ENCODE assay signal across 8 mouse cellular contexts in genomic region chr15:80134450-80134847, GRCm38 (mm10). TPM values are rescaled to one million over a fixed set of nuclear protein-coding genes. Genes with fewer than 3 reads are reported as not detected.
DNase-seq lines count a peak whose midpoint lies in the region; ATAC-seq and TF ChIP-seq lines count a peak whose summit lies in the region.

No protein-coding gene starts in this region.

- H3K4me1 ChIP-seq in kidney, postnatal 0 days (replicated peaks; ENCODE audit: insufficient read depth, low read length): peaks cover 13% of the 10 kb centered on the region
- peaks cover 18% of the 10 kb centered on the region for H3K4me1 ChIP-seq in neural tube, embryonic 12.5 days

- peak overlapping the region; percentile 85 for H3K9ac ChIP-seq in kidney, postnatal 0 days (ENCODE audit: low read depth, low read length)
- peak overlapping the region; percentile 88 for H3K9ac ChIP-seq in neural tube, embryonic 12.5 days

- peak overlapping the region; percentile 66 for H3K4me2 ChIP-seq in kidney, postnatal 0 days (ENCODE audit: low read length)
- H3K4me2 ChIP-seq in neural tube, embryonic 12.5 days (replicated peaks): peak overlapping the region; percentile 93

- no peaks in the 10 kb centered on the region for H3K36me3 ChIP-seq in kidney, postnatal 0 days (ENCODE audit: insufficient read depth, low read length)
- peaks cover 4% of the 10 kb centered on the region for H3K36me3 ChIP-seq in neural tube, embryonic 12.5 days

- no peaks in the 10 kb centered on the region for H3K27me3 ChIP-seq in kidney, postnatal 0 days (ENCODE audit: insufficient read depth, low read length)
- H3K27me3 ChIP-seq in neural tube, embryonic 12.5 days (replicated peaks): no peaks in the 10 kb centered on the region

- no peak for TF ChIP-seq CTCF in kidney, postnatal 0 days (IDR thresholded peaks at IDR 0.05; ENCODE audit: low read depth)

- DNase-seq in ovary, adult 18-20 months (ENCODE audit: low spot score): peak; percentile 62
- no peak for DNase-seq in ovary, postnatal 10 days (ENCODE audit: low spot score)
- DNase-seq in heart, adult 9 months (ENCODE audit: low spot score in 2 of 2): peak; percentile 31 to 32
- no peak for DNase-seq in kidney, postnatal 0 days (ENCODE audit: low spot score)
- no peak for DNase-seq in spleen, postnatal 14 days (ENCODE audit: low spot score in 2 of 2)
- no peak for DNase-seq in retina, postnatal 1 day
- DNase-seq in urinary bladder, postnatal 14 days (ENCODE audit: low spot score): no peak

- WGBS in kidney, postnatal 0 days: 50% methylated on average over 9 of the region's 9 CpGs
- WGBS in neural tube, embryonic 12.5 days: 59% methylated on average over 9 of the region's 9 CpGs

- peak overlapping the region; percentile 78 for H3K4me3 ChIP-seq in kidney, postnatal 0 days (replicated peaks; ENCODE audit: low read depth, low read length)
- peak overlapping the region; percentile 66; the same call in 1 of the 2 replicates for H3K4me3 ChIP-seq in neural tube, embryonic 12.5 days

- peak overlapping the region; percentile 98 for H3K27ac ChIP-seq in kidney, postnatal 0 days
- no peak overlapping the region for H3K27ac ChIP-seq in neural tube, embryonic 12.5 days

- ATAC-seq in kidney, postnatal 0 days (replicated peaks; ENCODE audit: low FRiP score, low read depth): no peak
- no peak for ATAC-seq in neural tube, embryonic 12.5 days (ENCODE audit: low FRiP score, low read depth)

- H3K9me3 ChIP-seq in kidney, postnatal 0 days (replicated peaks; ENCODE audit: low read length): no peaks in the 10 kb centered on the region
- H3K9me3 ChIP-seq in neural tube, embryonic 12.5 days: no peaks in the 10 kb centered on the region

RNA-seq across cellular contexts. Expression of gene Tab1, which starts 1.5 kb away (rescaled TPM):
- 27.7 and 31.8 TPM in 2 replicates for polyA plus RNA-seq in kidney, postnatal 0 days (2015; fragmentation: Nextera tagmentation; extraction: Ambion mirVana)
- polyA plus RNA-seq in neural tube, embryonic 12.5 days (2016; fragmentation: Nextera tagmentation; extraction: Ambion mirVana): 41.6 and 42.4 TPM in 2 replicates

RNA-seq across cellular contexts. Expression of gene Mgat3, which starts 39.1 kb away (rescaled TPM):
- 6.7 and 7.4 TPM in 2 replicates for polyA plus RNA-seq in kidney, postnatal 0 days (2015; fragmentation: Nextera tagmentation; extraction: Ambion mirVana)
- polyA plus RNA-seq in neural tube, embryonic 12.5 days (2016; fragmentation: Nextera tagmentation; extraction: Ambion mirVana): 13.7 and 13.8 TPM in 2 replicates

RNA-seq across cellular contexts. Expression of gene Rpl3, which starts 42.8 kb away (rescaled TPM):
- polyA plus RNA-seq in kidney, postnatal 0 days (2015; fragmentation: Nextera tagmentation; extraction: Ambion mirVana): 970 and 975 TPM in 2 replicates
- polyA plus RNA-seq in neural tube, embryonic 12.5 days (2016; fragmentation: Nextera tagmentation; extraction: Ambion mirVana): 652 and 670 TPM in 2 replicates

RNA-seq across cellular contexts. Expression of gene Syngr1, which starts 43.3 kb away (rescaled TPM):
- polyA plus RNA-seq in kidney, postnatal 0 days (2015; fragmentation: Nextera tagmentation; extraction: Ambion mirVana): 21.8 and 24.1 TPM in 2 replicates
- polyA plus RNA-seq in neural tube, embryonic 12.5 days (2016; fragmentation: Nextera tagmentation; extraction: Ambion mirVana): 15.8 and 19.6 TPM in 2 replicates

Comparison
In these comparisons a context has a peak if more than half of its experiments do, and no peak if none do; other contexts are left out.
1. DNase-seq: peak in ovary, adult 18-20 months (single experiment) and heart, adult 9 months (2 of 2); none in ovary, postnatal 10 days (single experiment), kidney, postnatal 0 days (single experiment), spleen, postnatal 14 days (0 of 2), retina, postnatal 1 day (single experiment) and urinary bladder, postnatal 14 days (single experiment).